Mouse (Mus musculus) kidney, postnatal 14 days (tissue): ENCODE measurements around the gene Gm16451.
"Not testable (repeated sequence)": the region's sequence is repeated elsewhere in the genome, so short reads cannot be mapped to it uniquely, and the experiment has no call there.

Experiments used
- DNase-seq: peaks from one replicate; pipeline ENCODE4 v3.0.0; 2022; ENCODE audit warnings: mixed read lengths

Gene Gm16451

GRCm38 (mm10) chr7:22118145-22118544 lies at the start of gene Gm16451:
Gene Gm16451, minus strand, starts transcription at chr7:22118245.
- DNase-seq, result not testable (repeated sequence)

GRCm38 (mm10) chr7:22163935-22164334 lies 45.9 kb upstream of the Gm16451 start, which contains the start of gene Vmn1r142:
Gene Vmn1r142, minus strand, starts transcription at chr7:22164035.
- DNase-seq, result not testable (repeated sequence)

GRCm38 (mm10) chr7:22134641-22135040 lies 16.6 kb upstream of the Gm16451 start, which contains the start of gene Gm10666:
Gene Gm10666, minus strand, starts transcription at chr7:22134741.
- not testable (repeated sequence) for DNase-seq

GRCm38 (mm10) chr7:22068757-22069156 lies 49.3 kb downstream of the Gm16451 start, which contains the start of gene Vmn1r139:
Gene Vmn1r139, plus strand, starts transcription at chr7:22069057.
- not testable (repeated sequence) for DNase-seq
